Mouse (Mus musculus): ENCODE data around the gene Serinc5. TPM values are rescaled to one million over a fixed set of nuclear protein-coding genes. Genes with fewer than 3 reads are reported as not detected.
"Not testable (repeated sequence)": the region's sequence is repeated elsewhere in the genome, so short reads cannot be mapped to it uniquely, and the experiment has no call there.

The Serinc5 gene
- polyA plus RNA-seq, 1 experiment from 2014 or later: 14.7 TPM

DNA sequence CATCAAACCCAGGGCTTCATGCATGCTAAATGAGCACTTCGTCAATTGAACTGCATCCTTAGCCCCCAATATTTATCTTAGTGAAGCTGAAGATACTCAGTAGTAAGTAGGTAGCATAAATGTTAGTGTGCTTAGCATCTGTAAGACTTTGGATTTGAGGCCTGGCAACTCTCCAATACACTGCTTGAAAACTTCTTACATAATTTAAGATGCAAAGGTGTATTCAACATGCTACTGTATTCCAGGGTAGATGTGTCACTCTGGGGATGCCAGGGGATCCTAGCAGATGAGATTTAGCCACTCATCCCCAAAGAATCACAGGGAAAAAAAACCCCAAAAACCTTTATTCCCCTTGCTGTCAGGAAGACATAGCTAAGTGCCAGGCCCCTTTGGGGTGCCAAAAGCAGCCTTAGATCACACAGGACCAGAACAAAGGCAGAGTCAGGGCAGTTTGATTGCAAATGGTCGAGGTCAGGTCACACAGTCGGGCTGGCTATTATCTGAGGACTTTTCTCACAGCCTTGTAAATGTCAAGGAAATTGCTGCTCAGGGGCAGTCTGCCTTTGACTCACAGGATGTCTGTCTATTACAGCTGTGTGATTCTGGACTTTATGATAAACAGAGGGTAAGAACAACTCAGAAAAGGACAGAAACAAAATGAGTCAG, 17.0 kb upstream of the Serinc5 start:
- no peak for DNase-seq (ENCODE audit: low spot score)
- H3K9me3 ChIP-seq: no peaks in the 10 kb centered on the region
- 24% methylated on average over 3 of the region's 3 CpGs for WGBS
- no peak overlapping the region for H3K4me3 ChIP-seq
- no peaks in the 10 kb centered on the region for H3K36me3 ChIP-seq
- no peaks in the 10 kb centered on the region for H3K27me3 ChIP-seq (ENCODE audit: insufficient read depth, poor library complexity, severe bottlenecking)
- peak overlapping the region; percentile 78 for H3K27ac ChIP-seq
- peaks cover 42% of the 10 kb centered on the region for H3K4me1 ChIP-seq

DNA sequence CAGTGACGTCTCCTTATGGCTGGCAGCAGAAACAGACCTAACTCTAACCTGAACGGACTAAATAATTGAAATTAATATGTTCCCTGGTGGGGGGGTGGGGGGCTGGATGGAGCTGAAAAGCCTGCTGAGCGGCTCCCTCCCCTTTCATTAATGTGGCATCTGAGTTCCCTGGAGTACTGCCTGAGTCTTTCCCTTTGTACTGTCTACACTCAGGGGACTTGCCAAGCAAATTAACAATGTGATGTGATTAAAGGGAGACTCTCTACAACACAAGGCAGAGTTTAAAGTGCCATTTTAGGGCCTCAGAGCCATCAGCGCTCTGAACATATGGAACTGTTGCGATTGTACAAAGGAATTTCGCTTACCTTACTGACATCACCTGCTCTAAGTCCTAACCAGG, 16.4 kb upstream of the Serinc5 start:
- Histone ChIP-seq H3K27me3 (ENCODE audit: insufficient read depth, poor library complexity, severe bottlenecking) (no peaks in the 10 kb centered on the region), H3K27ac (peak overlapping the region; percentile 78), H3K4me3 (no peak overlapping the region), H3K36me3 (no peaks in the 10 kb centered on the region), H3K4me1 (peaks cover 35% of the 10 kb centered on the region), H3K9me3 (no peaks in the 10 kb centered on the region)
- WGBS: 62% methylated on average over 6 of the region's 6 CpGs
- DNase-seq (ENCODE audit: low spot score): no peak

DNA sequence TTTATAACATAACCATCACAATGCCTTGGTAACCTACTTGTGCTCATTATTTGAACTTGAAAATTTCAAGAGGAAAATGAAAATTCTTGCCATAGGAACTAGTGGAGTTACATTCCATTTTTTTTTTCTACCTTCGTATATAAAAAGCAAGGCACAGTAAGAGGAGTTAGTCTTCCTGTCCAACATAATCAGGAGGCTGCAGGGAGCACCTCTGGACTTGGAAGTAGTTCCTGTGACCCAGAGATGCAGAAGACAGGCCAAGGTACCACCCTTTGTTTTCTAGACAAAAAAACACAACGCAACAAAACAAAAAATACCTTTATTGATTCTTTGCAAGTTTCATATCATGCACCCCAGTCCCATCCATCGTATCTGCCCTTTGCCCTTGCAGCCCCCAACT, 16.0 kb upstream of the Serinc5 start:
- H3K27me3 ChIP-seq (ENCODE audit: insufficient read depth, poor library complexity, severe bottlenecking): no peaks in the 10 kb centered on the region
- H3K4me3 ChIP-seq: no peak overlapping the region
- H3K9me3 ChIP-seq: no peaks in the 10 kb centered on the region
- H3K27ac ChIP-seq: no peak overlapping the region; the same call in 1 of the 2 replicates
- DNase-seq (ENCODE audit: low spot score): no peak
- H3K4me1 ChIP-seq: peaks cover 35% of the 10 kb centered on the region
- no peaks in the 10 kb centered on the region for H3K36me3 ChIP-seq
- WGBS: 79% methylated on average over 3 of the region's 3 CpGs

DNA sequence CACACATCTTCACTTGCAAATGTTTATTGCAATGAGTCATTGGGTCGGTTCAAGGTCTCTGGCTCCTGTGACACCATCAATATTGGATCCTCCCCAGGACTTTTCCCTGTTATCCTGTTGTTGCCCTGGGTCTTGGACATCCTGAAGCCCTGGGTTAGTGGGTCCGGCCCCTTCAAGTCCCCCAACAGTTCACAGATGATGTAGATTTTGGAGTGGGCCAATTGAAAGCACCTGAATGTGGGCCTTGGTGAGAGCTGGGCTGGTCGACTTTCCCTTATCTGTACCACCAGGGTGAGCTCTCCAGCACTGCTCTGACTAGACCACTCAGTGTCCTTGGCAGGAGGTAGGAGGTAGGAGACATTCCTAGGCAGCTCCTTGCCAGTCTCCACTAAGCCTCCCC, 15.5 kb upstream of the Serinc5 start:
- H3K27ac ChIP-seq: peak overlapping the region; percentile 72
- 60% methylated on average over 3 of the region's 3 CpGs for WGBS
- no peaks in the 10 kb centered on the region for H3K36me3 ChIP-seq
- no peak overlapping the region for H3K4me3 ChIP-seq
- DNase-seq (ENCODE audit: low spot score): no peak
- H3K27me3 ChIP-seq (ENCODE audit: insufficient read depth, poor library complexity, severe bottlenecking): no peaks in the 10 kb centered on the region
- peaks cover 35% of the 10 kb centered on the region for H3K4me1 ChIP-seq
- H3K9me3 ChIP-seq: no peaks in the 10 kb centered on the region

DNA sequence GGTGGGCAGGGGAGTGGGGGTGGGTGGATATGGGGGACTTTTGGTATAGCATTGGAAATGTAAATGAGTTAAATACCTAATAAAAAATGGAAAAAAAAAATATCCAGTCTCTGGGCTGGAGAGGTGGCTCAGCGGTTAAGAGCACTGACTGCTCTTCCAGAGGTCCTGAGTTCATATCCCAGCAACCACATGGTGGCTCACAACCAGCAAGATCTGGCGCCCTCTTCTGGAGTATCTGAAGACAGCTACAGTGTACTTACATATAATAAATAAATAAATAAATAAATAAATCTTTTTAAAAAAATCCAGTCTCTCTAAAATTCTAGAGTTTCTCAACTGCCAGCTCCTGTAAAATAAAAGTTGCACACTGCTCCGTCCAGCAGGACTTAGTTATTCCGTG, 5.6 kb upstream of the Serinc5 start:
- H3K9me3 ChIP-seq; H3K27ac ChIP-seq; DNase-seq (ENCODE audit: low spot score); H3K4me3 ChIP-seq; H3K36me3 ChIP-seq; H3K27me3 ChIP-seq (ENCODE audit: insufficient read depth, poor library complexity, severe bottlenecking): not testable (repeated sequence)
- WGBS: 73% methylated on average over 4 of the region's 4 CpGs
- peaks cover 10% of the 10 kb centered on the region for H3K4me1 ChIP-seq

DNA sequence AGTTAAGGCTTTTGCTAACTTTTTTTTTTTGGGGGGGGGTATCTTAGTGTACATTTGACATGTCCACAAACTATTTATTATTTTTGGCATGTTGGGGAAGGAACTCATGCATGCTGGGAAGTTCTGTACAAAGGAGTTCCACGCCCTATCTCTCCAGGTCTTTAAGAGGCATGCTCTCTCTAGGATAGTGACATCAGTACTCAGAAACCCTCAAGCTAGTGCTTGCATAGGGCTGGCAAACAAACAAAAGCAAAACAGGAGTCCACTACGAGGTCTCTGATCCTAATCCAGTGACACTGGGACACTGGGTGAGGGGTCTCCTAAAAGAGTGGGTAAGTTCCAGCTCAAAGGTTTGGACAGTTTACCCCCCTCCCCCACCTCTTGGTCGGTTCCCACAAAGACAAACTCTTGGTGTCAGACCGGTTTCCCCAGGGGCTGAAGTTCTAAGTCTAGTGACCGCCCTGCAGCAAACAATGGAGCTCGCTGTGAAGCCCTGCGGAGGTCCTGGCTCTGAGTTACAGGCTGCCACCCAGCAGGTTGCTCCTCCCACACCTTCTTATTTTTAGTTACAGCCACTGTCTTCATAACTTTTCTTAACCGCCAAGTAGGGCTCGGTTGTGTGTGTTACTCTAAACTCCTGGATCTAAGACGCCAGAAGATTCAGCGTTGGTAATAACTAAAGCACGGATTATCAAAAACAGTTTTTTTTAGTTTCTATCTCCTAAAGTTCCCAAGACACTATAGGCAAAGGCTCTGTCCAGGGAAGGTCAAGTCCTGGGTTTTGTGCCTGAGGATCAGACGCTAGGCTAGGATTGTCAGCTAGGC, 1.2 kb upstream of the Serinc5 start:
- H3K27ac ChIP-seq: peak overlapping the region; percentile 94
- H3K4me1 ChIP-seq: peaks cover 15% of the 10 kb centered on the region
- WGBS: 6% methylated on average over 13 of the region's 13 CpGs
- no peak for DNase-seq (ENCODE audit: low spot score)
- no peaks in the 10 kb centered on the region for H3K27me3 ChIP-seq (ENCODE audit: insufficient read depth, poor library complexity, severe bottlenecking)
- H3K36me3 ChIP-seq: no peaks in the 10 kb centered on the region
- H3K4me3 ChIP-seq: peak overlapping the region; percentile 76
- H3K9me3 ChIP-seq: no peaks in the 10 kb centered on the region

DNA sequence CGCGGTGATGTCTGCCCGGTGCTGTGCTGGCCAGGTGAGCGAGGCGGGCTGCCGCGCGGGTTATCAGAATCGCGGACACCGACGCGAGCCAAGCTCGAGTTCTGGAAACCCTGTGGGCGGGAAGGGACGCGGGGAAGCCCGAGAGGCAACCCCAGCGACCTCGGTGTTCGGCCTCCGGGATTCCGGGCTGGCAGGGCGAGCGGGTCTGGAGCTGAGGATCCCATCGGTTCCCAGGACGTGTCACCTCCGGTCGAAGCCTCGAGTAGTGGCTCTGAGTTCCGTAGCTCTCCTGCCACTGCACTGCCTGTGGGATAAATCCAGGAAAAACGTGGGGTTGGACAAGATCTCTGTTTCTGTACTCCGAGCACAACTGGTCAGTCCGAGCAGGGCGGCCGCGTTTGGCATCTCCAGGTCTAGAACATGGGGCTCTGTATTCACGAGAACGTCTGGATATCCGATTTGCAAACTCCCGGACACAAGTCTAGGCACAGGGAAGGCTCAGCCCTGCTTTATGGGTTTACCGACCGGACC, 428 bp downstream of the Serinc5 start:
- under 1% methylated on average over 43 of the region's 43 CpGs for WGBS
- Histone ChIP-seq H3K4me1 (peaks cover 15% of the 10 kb centered on the region), H3K27ac (peak overlapping the region; percentile 94), H3K36me3 (0 out of 2 replicates have a peak, but pooled peaks cover under 1% of the 10 kb centered on the region), H3K4me3 (peak overlapping the region; percentile 76), H3K27me3 (ENCODE audit: insufficient read depth, poor library complexity, severe bottlenecking) (no peaks in the 10 kb centered on the region), H3K9me3 (no peaks in the 10 kb centered on the region)
- peak; percentile 85 for DNase-seq (ENCODE audit: low spot score)

DNA sequence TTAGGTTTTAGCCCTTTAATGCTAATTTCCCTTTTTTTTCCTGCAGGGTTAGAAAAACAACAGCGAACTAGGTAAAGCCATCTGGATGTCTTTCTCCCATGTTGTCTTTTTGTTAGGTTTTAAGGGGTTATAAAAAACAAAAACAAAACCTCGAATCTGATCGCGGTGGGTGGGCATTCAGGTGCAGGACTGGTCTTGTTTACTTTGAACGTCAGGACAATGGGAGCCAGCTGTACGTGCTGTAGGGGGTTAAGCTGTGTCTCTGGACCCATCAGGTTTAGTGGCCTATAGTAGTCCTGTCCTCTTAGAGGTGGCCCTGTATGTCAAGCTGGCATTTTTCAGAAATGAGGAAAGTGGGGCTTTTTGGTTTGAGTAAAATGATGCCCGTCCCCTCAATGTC, 1.0 kb downstream of the Serinc5 start:
- no peak for DNase-seq (ENCODE audit: low spot score)
- WGBS: 7% methylated on average over 7 of the region's 7 CpGs
- Histone ChIP-seq H3K27ac (peak overlapping the region; percentile 94), H3K4me1 (peaks cover 15% of the 10 kb centered on the region), H3K27me3 (ENCODE audit: insufficient read depth, poor library complexity, severe bottlenecking) (no peaks in the 10 kb centered on the region), H3K4me3 (peak overlapping the region; percentile 76), H3K9me3 (no peaks in the 10 kb centered on the region), H3K36me3 (0 out of 2 replicates have a peak, but pooled peaks cover 5% of the 10 kb centered on the region)

DNA sequence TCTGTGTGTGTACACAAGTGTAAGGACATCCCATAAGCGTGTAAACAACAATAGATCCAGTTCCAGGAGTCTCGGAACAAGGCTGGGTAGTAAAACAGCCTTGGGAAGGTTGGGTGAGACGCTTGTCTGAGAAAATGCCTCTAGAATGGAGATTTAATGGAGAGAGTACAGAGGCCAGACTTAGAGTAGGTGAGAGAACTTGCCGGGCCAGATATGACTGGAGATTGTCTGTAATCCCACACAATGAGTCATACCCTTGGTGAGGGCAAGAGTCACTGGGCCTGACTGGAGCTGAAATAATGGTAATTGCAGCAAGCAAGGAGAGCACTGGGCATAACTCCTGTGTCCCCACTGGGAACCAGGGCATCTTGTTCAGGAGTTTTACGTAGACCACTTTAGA, 2.2 kb downstream of the Serinc5 start:
- WGBS: 69% methylated on average over 5 of the region's 5 CpGs
- Histone ChIP-seq H3K9me3 (no peaks in the 10 kb centered on the region), H3K4me3 (no peak overlapping the region), H3K27me3 (ENCODE audit: insufficient read depth, poor library complexity, severe bottlenecking) (no peaks in the 10 kb centered on the region), H3K27ac (no peak overlapping the region), H3K4me1 (peaks cover 15% of the 10 kb centered on the region), H3K36me3 (0 out of 2 replicates have a peak, but pooled peaks cover 5% of the 10 kb centered on the region)
- DNase-seq (ENCODE audit: low spot score): no peak

DNA sequence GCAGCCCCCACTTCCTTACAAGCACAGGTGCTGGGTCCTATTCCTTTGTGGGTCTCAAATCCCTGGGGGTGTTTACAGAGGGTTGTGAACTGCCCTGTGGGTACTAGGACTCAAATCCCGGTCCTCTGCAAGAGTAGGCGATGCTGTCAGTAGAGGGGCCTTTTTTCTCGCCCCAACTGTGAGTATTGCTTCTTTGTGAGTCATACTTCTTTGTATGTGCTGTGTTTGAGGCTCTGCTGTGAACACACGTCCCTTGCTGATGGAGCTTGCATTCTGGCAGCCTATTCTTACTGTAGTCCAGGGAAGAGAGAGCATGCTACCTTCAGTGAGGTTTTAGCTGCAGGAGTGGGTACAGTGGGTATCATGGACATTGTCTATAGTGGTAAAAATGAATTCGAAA, 4.3 kb downstream of the Serinc5 start:
- Histone ChIP-seq H3K27me3 (ENCODE audit: insufficient read depth, poor library complexity, severe bottlenecking) (no peaks in the 10 kb centered on the region), H3K36me3 (0 out of 2 replicates have a peak, but pooled peaks cover 5% of the 10 kb centered on the region), H3K27ac (no peak overlapping the region), H3K4me1 (0 out of 2 replicates have a peak, but pooled peaks cover 5% of the 10 kb centered on the region), H3K4me3 (no peak overlapping the region), H3K9me3 (no peaks in the 10 kb centered on the region)
- no peak for DNase-seq (ENCODE audit: low spot score)
- 84% methylated on average over 5 of the region's 5 CpGs for WGBS

DNA sequence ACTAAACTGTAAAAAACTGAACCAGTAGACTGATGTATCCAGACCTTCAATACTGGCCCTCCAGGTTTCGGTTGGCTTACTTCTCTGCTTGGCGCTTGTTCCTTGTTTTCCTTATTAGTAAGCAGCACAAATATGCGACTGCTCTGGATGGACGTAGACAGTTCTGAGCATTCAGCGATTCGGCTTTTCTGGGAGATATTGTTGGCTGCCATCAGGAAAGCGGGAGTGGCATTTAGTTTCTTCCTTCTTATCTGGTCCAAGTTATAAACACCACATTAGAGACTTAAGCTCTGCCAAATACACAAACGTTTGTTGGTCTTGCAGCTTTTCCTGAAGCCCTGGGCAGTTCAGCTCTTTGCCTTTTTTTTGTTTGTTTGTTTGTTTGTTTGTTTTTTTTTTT, 5.6 kb downstream of the Serinc5 start:
- H3K36me3 ChIP-seq: 0 out of 2 replicates have a peak, but pooled peaks cover 5% of the 10 kb centered on the region
- H3K4me3 ChIP-seq: no peak overlapping the region
- no peaks in the 10 kb centered on the region for H3K9me3 ChIP-seq
- WGBS: 92% methylated on average over 8 of the region's 8 CpGs
- 0 out of 2 replicates have a peak, but pooled peaks cover 5% of the 10 kb centered on the region for H3K4me1 ChIP-seq
- no peak for DNase-seq (ENCODE audit: low spot score)
- no peaks in the 10 kb centered on the region for H3K27me3 ChIP-seq (ENCODE audit: insufficient read depth, poor library complexity, severe bottlenecking)
- no peak overlapping the region for H3K27ac ChIP-seq

DNA sequence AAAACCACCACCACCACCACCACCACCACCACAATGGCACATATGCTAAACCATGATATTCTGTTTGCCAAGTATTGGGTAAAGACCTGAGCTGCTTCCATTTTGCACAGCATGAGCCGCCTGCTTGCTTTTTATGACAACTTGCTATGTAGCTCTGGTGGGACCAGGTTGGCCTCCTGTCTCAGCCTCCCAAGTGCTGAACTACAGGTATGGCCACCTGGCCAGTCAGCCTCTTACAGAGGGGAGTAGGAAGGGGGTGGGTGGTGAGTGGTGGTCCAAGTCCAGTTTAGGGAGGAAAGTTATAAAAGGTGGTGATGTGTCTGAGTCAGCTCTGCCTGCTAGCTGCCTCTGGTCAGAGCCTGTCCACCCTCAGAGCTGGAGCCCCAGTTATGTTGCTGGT, 15.3 kb downstream of the Serinc5 start:
- peaks cover 31% of the 10 kb centered on the region for H3K36me3 ChIP-seq
- H3K4me1 ChIP-seq: peaks cover 19% of the 10 kb centered on the region; the same call in 1 of the 2 replicates
- H3K27me3 ChIP-seq (ENCODE audit: insufficient read depth, poor library complexity, severe bottlenecking): no peaks in the 10 kb centered on the region
- H3K27ac ChIP-seq: no peak overlapping the region
- no peak overlapping the region for H3K4me3 ChIP-seq
- H3K9me3 ChIP-seq: no peaks in the 10 kb centered on the region; the same call in 1 of the 2 replicates
- WGBS: 90% methylated on average over 1 of the region's 1 CpGs
- DNase-seq (ENCODE audit: low spot score): no peak

DNA sequence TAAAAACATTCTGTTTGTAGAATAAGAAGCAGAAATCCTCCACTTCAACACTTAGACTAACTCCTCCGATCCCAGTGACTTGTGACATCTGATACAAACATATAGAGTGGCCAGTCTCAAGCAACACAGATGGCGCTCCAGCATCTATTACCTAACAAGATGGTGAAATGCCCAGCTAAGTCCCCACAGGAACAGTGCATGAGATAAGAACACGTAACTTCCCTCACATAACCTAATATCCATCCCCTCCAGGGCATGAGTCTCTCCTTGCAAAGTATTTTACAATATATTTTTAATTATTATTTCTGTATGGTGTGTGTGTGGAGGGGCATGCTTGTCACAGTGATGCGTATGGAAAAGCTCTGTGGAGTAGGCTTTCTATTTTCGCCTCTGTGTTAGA, 15.8 kb downstream of the Serinc5 start:
- no peaks in the 10 kb centered on the region for H3K27me3 ChIP-seq (ENCODE audit: insufficient read depth, poor library complexity, severe bottlenecking)
- DNase-seq (ENCODE audit: low spot score): no peak
- no peak overlapping the region for H3K4me3 ChIP-seq
- H3K9me3 ChIP-seq: no peaks in the 10 kb centered on the region; the same call in 1 of the 2 replicates
- 93% methylated on average over 5 of the region's 5 CpGs for WGBS
- peaks cover 19% of the 10 kb centered on the region; the same call in 1 of the 2 replicates for H3K4me1 ChIP-seq
- no peak overlapping the region for H3K27ac ChIP-seq
- peaks cover 31% of the 10 kb centered on the region for H3K36me3 ChIP-seq

Data from heart, embryonic 10.5 days (tissue).